Mouse (Mus musculus) midbrain, embryonic 11.5 days (tissue): ENCODE measurements at regions not wholly inside any gene's neighbourhood (a gene's known extent, or its start where the extent isn't known, plus 50 kb on each side); places are given as distances from the start of the nearest gene placed in this dataset.

Experiments
- ATAC-seq: fragments of 200-750 bp; cut with Nextera tagmentation; 2 replicates; pipeline ENCODE4 v1.8.0; 2017; ENCODE audit warnings: moderate TSS enrichment, moderate library complexity; ENCODE audit not compliant: low FRiP score
- DNase-seq: peaks from one replicate; pipeline ENCODE4 v3.0.0; 2015; ENCODE audit warnings: low spot score; ENCODE audit errors: missing footprints
- H3K27ac ChIP-seq: fragments of 300-500 bp; sonication (generic); 2 replicates; pipeline ENCODE4 v1.5.1; 2014; ENCODE audit warnings: low read depth, low read length
- H3K27me3 ChIP-seq: fragments of 300-500 bp; sonication (generic); 2 replicates; pipeline ENCODE4 v1.6.1; 2014; ENCODE audit warnings: mild to moderate bottlenecking, low read length, moderate library complexity, mixed read lengths; ENCODE audit not compliant: control insufficient read depth, insufficient read depth
- H3K36me3 ChIP-seq: fragments of 300-500 bp; sonication (generic); 2 replicates; pipeline ENCODE4 v1.6.1; 2014; ENCODE audit warnings: mild to moderate bottlenecking, low read length, moderate library complexity, mixed read lengths; ENCODE audit not compliant: control insufficient read depth, insufficient read depth
- H3K4me1 ChIP-seq: fragments of 300-500 bp; sonication (generic); 2 replicates; pipeline ENCODE4 v1.6.1; 2014; ENCODE audit warnings: low read length; ENCODE audit not compliant: control insufficient read depth, insufficient read depth
- H3K4me2 ChIP-seq: fragments of 300-500 bp; sonication (generic); 2 replicates; pipeline ENCODE4 v1.6.1; 2014; ENCODE audit warnings: mild to moderate bottlenecking, moderate library complexity
- H3K4me3 ChIP-seq: fragments of 300-500 bp; sonication (generic); 2 replicates; pipeline ENCODE4 v1.5.1; 2014; ENCODE audit warnings: low read depth, low read length
- H3K9ac ChIP-seq: fragments of 300-500 bp; sonication (generic); 2 replicates; pipeline ENCODE4 v1.6.1; 2014; ENCODE audit warnings: low read length
- H3K9me3 ChIP-seq: fragments of 300-500 bp; sonication (generic); 2 replicates; pipeline ENCODE4 v1.6.1; 2016; ENCODE audit warnings: low read length; ENCODE audit not compliant: control insufficient read depth
- WGBS: fragments of 180-500 bp; shearing (Covaris S2); extraction: QIAGEN DNeasy Blood & Tissue Kit; methylation state at CpG from one replicate; pipeline ENCODE4 v1.1.7; 2014; 5-methylcytosine and 5-hydroxymethylcytosine counted together

- no peak overlapping the region for H3K9ac ChIP-seq
- no peak overlapping the region for H3K27ac ChIP-seq
- no peak overlapping the region for H3K4me2 ChIP-seq
- H3K36me3 ChIP-seq, result no peaks in the 10 kb centered on the region
- no peaks in the 10 kb centered on the region; the same call in 1 of the 2 replicates for H3K4me1 ChIP-seq
- H3K9me3 ChIP-seq, result no peaks in the 10 kb centered on the region; the same call in 1 of the 2 replicates
- H3K4me3 ChIP-seq, result no peak overlapping the region
- ATAC-seq (no peak), DNase-seq (no peak)
- H3K27me3 ChIP-seq, result no peaks in the 10 kb centered on the region
- 23% methylated on average over 5 of the region's 5 CpGs for WGBS
Measured at GRCm38 (mm10) chr7:145135971-145136370, 71.9 kb downstream of the 1810010D01Rik start.

DNA sequence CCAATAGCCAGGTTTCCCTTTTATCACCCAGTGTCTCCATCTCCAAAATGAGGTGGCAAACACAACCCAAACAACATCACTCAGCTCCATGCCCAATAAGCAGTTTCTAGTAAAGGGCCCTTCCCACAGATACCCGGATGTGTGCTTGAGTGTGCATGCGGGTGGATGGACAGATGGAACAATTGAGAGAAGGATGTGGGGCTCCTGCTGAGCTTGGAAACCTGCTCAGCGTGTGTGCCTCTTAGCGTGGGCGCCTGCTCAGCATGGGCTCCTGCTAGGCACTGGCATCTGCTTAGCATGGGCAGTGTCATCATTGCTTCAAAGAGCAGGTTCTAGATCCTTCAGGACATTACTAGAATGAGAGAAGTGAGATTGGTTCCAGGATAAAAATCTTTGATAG is 75.4 kb downstream of the 1810010D01Rik start:
- Histone ChIP-seq H3K27ac (no peak overlapping the region), H3K36me3 (no peaks in the 10 kb centered on the region), H3K9ac (no peak overlapping the region), H3K4me3 (no peak overlapping the region), H3K9me3 (no peaks in the 10 kb centered on the region), H3K4me1 (peaks cover 4% of the 10 kb centered on the region; the same call in 1 of the 2 replicates), H3K4me2 (no peak overlapping the region), H3K27me3 (no peaks in the 10 kb centered on the region)
- ATAC-seq, result no peak
- DNase-seq, result no peak
- WGBS, result 88% methylated on average over 5 of the region's 5 CpGs

- no peak overlapping the region for H3K9ac ChIP-seq
- peaks cover 10% of the 10 kb centered on the region for H3K4me1 ChIP-seq
- no peaks in the 10 kb centered on the region for H3K9me3 ChIP-seq
- H3K36me3 ChIP-seq, result no peaks in the 10 kb centered on the region
- 95% methylated on average over 8 of the region's 8 CpGs for WGBS
- H3K4me2 ChIP-seq, result no peak overlapping the region
- no peak overlapping the region for H3K4me3 ChIP-seq
- H3K27me3 ChIP-seq, result no peaks in the 10 kb centered on the region
- ATAC-seq, result no peak
- DNase-seq, result no peak
- H3K27ac ChIP-seq, result no peak overlapping the region
Measured at GRCm38 (mm10) chr7:145131438-145132159, 76.3 kb downstream of the 1810010D01Rik start.

DNA sequence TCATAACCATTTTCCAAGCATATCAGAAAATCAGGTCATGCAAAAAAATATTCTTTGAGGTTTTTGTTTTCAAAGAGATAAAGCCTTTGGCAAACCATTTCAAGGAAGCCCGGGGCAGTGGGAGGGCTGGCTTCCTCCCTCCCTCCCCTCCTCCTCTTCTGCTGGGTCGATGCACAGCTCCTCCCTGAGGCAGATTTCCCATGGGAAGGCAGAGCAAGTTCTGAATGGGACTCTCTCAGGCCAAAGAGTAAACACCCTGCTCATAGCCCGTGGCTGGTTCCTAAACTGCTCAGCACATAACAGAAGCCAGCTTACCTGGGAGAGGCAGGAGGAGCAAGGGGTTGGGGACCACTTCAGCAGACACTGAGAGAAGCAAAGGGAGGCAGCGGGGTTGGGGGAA is 77.9 kb downstream of the 1810010D01Rik start:
- H3K9me3 ChIP-seq, result no peaks in the 10 kb centered on the region
- WGBS, result 31% methylated on average over 4 of the region's 4 CpGs
- DNase-seq (no peak), ATAC-seq (no peak)
- no peak overlapping the region for H3K4me2 ChIP-seq
- H3K27me3 ChIP-seq, result no peaks in the 10 kb centered on the region
- peaks cover 10% of the 10 kb centered on the region for H3K4me1 ChIP-seq
- no peak overlapping the region for H3K9ac ChIP-seq
- H3K27ac ChIP-seq, result no peak overlapping the region
- H3K36me3 ChIP-seq, result no peaks in the 10 kb centered on the region
- no peak overlapping the region for H3K4me3 ChIP-seq

DNA sequence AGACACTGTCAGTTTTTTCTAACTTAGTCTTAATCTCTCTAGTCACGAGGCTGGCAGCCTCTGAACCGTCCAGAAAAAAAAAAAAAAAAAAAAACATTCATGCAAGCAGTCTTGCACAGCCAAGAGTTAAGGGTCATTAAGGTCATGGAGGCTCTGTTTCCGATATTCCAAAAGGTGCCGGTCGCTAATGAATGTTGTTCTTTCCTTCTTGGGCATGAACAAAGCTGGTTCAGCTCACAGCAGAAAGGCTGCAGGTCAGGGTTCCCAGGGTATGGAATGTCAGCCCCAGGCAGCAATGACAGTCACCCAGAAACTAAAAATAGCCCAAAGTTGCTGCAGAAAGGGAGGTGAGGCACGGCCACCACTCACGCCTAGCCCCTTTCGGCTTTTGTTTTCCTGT is 80.3 kb downstream of the 1810010D01Rik start:
- 29% methylated on average over 8 of the region's 8 CpGs for WGBS
- DNase-seq, result no peak
- Histone ChIP-seq H3K36me3 (no peaks in the 10 kb centered on the region), H3K27me3 (no peaks in the 10 kb centered on the region), H3K4me2 (no peak overlapping the region), H3K9ac (no peak overlapping the region), H3K4me3 (no peak overlapping the region), H3K27ac (no peak overlapping the region), H3K4me1 (peaks cover 10% of the 10 kb centered on the region), H3K9me3 (no peaks in the 10 kb centered on the region)
- no peak for ATAC-seq

DNA sequence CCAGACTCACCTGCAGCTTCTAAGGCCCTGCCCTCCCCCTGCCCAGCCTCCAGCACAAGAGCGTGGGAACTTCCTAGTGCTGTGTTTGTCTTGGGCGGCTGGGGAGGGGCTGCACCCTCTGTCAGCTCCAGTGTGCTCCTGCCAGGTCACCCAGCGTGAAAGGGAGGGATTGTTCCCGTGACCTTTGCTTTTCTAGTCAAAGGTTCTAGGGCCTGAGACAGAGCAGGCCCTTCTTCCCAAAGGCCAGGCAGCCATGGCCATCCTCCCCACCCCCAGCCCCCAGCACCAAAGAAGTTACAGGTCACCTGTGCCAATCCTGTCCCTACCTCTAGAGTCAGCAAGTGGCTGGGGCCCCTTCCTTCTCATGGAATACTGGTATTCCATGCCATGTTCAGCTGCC is 80.7 kb downstream of the 1810010D01Rik start:
- Histone ChIP-seq H3K4me3 (no peak overlapping the region), H3K9me3 (no peaks in the 10 kb centered on the region), H3K4me1 (peaks cover 10% of the 10 kb centered on the region), H3K27ac (no peak overlapping the region), H3K27me3 (no peaks in the 10 kb centered on the region), H3K4me2 (no peak overlapping the region), H3K9ac (no peak overlapping the region), H3K36me3 (no peaks in the 10 kb centered on the region)
- ATAC-seq, result 0 out of 2 replicates have a peak, but pooled peaks have one; percentile 16
- 17% methylated on average over 4 of the region's 4 CpGs for WGBS
- DNase-seq, result no peak

- Histone ChIP-seq H3K9ac (no peak overlapping the region), H3K4me2 (no peak overlapping the region), H3K27ac (no peak overlapping the region), H3K27me3 (no peaks in the 10 kb centered on the region), H3K4me1 (peaks cover 6% of the 10 kb centered on the region), H3K9me3 (no peaks in the 10 kb centered on the region), H3K4me3 (no peak overlapping the region), H3K36me3 (no peaks in the 10 kb centered on the region)
- no peak for ATAC-seq
- WGBS, result 85% methylated on average over 2 of the region's 2 CpGs
- DNase-seq, result peak; percentile 73
Measured at GRCm38 (mm10) chr7:145123996-145124601, 83.8 kb downstream of the 1810010D01Rik start.

- Histone ChIP-seq H3K27ac (no peak overlapping the region), H3K27me3 (no peaks in the 10 kb centered on the region), H3K9me3 (no peaks in the 10 kb centered on the region), H3K4me2 (no peak overlapping the region), H3K36me3 (no peaks in the 10 kb centered on the region), H3K4me3 (no peak overlapping the region), H3K9ac (no peak overlapping the region), H3K4me1 (peaks cover 6% of the 10 kb centered on the region)
- no peak for ATAC-seq
- DNase-seq, result no peak
- WGBS, result 85% methylated on average over 2 of the region's 2 CpGs
Measured at GRCm38 (mm10) chr7:145122471-145122870, 85.4 kb downstream of the 1810010D01Rik start.

- no peak overlapping the region for H3K27ac ChIP-seq
- H3K9me3 ChIP-seq, result no peaks in the 10 kb centered on the region
- H3K4me2 ChIP-seq, result no peak overlapping the region
- no peaks in the 10 kb centered on the region for H3K4me1 ChIP-seq
- no peaks in the 10 kb centered on the region for H3K36me3 ChIP-seq
- no peak overlapping the region for H3K4me3 ChIP-seq
- DNase-seq, result no peak
- 77% methylated on average over 4 of the region's 4 CpGs for WGBS
- no peaks in the 10 kb centered on the region for H3K27me3 ChIP-seq
- no peak overlapping the region for H3K9ac ChIP-seq
- ATAC-seq, result no peak
Measured at GRCm38 (mm10) chr7:145118406-145118805, 89.5 kb downstream of the 1810010D01Rik start.
